31 mouse cellular contexts compared by ENCODE assay signal in the genomic region with DNA sequence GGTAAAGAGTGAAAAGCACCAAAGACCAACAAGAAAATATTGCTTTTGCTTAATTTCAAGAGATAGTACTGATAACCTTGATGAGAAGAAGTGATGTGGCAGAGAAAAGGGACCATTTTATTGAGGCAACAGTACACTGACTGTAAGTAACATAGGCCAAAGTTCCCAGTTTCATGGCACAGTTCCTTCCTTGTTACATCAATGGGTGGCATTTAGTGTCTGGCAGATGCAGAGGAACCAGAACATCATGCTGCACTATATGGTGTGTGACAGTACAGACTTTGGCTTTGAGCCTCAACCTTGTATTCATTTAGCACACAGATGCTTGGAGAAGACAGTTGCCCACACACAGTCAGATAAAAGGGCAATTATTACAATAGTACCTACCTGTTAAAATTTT.
"Had no signal": no experiment of that assay in that cellular context is flagged by ENCODE, and none has a peak within 500 bp of the region (broad histone marks: within the 10 kb centered on the region; RNA-seq: fewer than 3 reads in every experiment).

No protein-coding gene starts in this region.

- H3K36me3 ChIP-seq: limb, embryonic 10.5 days; limb, embryonic 12.5 days; limb, embryonic 13.5 days; limb, embryonic 15.5 days; liver, embryonic 12.5 days; liver, embryonic 13.5 days; liver, embryonic 15.5 days; lung, embryonic 15.5 days; midbrain, embryonic 10.5 days; midbrain, embryonic 12.5 days; midbrain, embryonic 13.5 days; midbrain, embryonic 15.5 days; neural tube, embryonic 12.5 days had no signal

- H3K4me2 ChIP-seq: limb, embryonic 12.5 days; limb, embryonic 13.5 days; limb, embryonic 15.5 days; liver, embryonic 11.5 days; liver, embryonic 12.5 days; liver, embryonic 13.5 days; liver, embryonic 15.5 days; lung, embryonic 14.5 days; lung, embryonic 15.5 days; midbrain, embryonic 11.5 days; midbrain, embryonic 12.5 days; midbrain, embryonic 13.5 days; midbrain, embryonic 15.5 days; neural tube, embryonic 12.5 days had no signal

- H3K4me1 ChIP-seq: limb, embryonic 10.5 days; limb, embryonic 12.5 days; liver, embryonic 12.5 days; liver, embryonic 13.5 days; liver, embryonic 15.5 days; megakaryocyte, embryonic 14.5 days; midbrain, embryonic 10.5 days; midbrain, embryonic 12.5 days; midbrain, embryonic 13.5 days; midbrain, embryonic 15.5 days; neural tube, embryonic 12.5 days had no signal

- H3K27me3 ChIP-seq: limb, embryonic 12.5 days; limb, embryonic 13.5 days; limb, embryonic 15.5 days; liver, embryonic 12.5 days; liver, embryonic 13.5 days; liver, embryonic 15.5 days; lung, embryonic 15.5 days; megakaryocyte, embryonic 14.5 days; midbrain, embryonic 12.5 days; midbrain, embryonic 13.5 days; midbrain, embryonic 15.5 days; neural tube, embryonic 12.5 days had no signal

- H3K4me3 ChIP-seq: left cerebral cortex, adult 2 months; limb, embryonic 10.5 days; limb, embryonic 12.5 days; limb, embryonic 13.5 days; limb, embryonic 15.5 days; liver, embryonic 12.5 days; liver, embryonic 13.5 days; liver, embryonic 15.5 days; lung, embryonic 15.5 days; megakaryocyte, embryonic 14.5 days; midbrain, embryonic 10.5 days; midbrain, embryonic 12.5 days; midbrain, embryonic 13.5 days; midbrain, embryonic 15.5 days; myocyte; neural tube, embryonic 12.5 days had no signal

- H3K27ac ChIP-seq: left cerebral cortex, adult 2 months; limb, embryonic 10.5 days; limb, embryonic 12.5 days; limb, embryonic 13.5 days; limb, embryonic 15.5 days; liver, embryonic 12.5 days; liver, embryonic 13.5 days; liver, embryonic 14.5 days; liver, embryonic 15.5 days; lung, embryonic 15.5 days; macrophage; midbrain, embryonic 10.5 days; midbrain, embryonic 12.5 days; midbrain, embryonic 13.5 days; midbrain, embryonic 15.5 days; neural tube, embryonic 12.5 days had no signal

- DNase-seq: left cerebral cortex, postnatal 4 days; liver; liver, embryonic 13.5 days; lung, adult 18-20 months; lung, adult 2 months; lung, postnatal 10 days; lung, postnatal 14 days; lung, postnatal 36 days; lung, postnatal 4 days; midbrain, embryonic 14.5 days had no signal

- H3K9ac ChIP-seq: limb, embryonic 12.5 days; limb, embryonic 13.5 days; limb, embryonic 15.5 days; liver, embryonic 12.5 days; liver, embryonic 13.5 days; liver, embryonic 14.5 days; liver, embryonic 15.5 days; lung, embryonic 14.5 days; lung, embryonic 15.5 days; midbrain, embryonic 12.5 days; midbrain, embryonic 13.5 days; midbrain, embryonic 15.5 days; neural tube, embryonic 12.5 days had no signal

- H3K9me3 ChIP-seq: limb, embryonic 10.5 days; limb, embryonic 12.5 days; limb, embryonic 13.5 days; limb, embryonic 15.5 days; liver, embryonic 12.5 days; liver, embryonic 13.5 days; liver, embryonic 15.5 days; lung, embryonic 15.5 days; megakaryocyte, embryonic 14.5 days; midbrain, embryonic 10.5 days; midbrain, embryonic 12.5 days; midbrain, embryonic 13.5 days; midbrain, embryonic 15.5 days; neural tube, embryonic 12.5 days had no signal

- ATAC-seq: liver, embryonic 12.5 days; midbrain, embryonic 13.5 days; midbrain, embryonic 15.5 days; midbrain, embryonic 16.5 days had no signal
